Mouse (Mus musculus) right cerebral cortex, adult 18-20 months (tissue): ENCODE measurements around the gene Gm21974.
A peak's percentile ranks its signal among the peaks of the same experiment; 100 is the strongest.
"Not testable (repeated sequence)": the region's sequence is repeated elsewhere in the genome, so short reads cannot be mapped to it uniquely, and the experiment has no call there.

ENCODE experiments used
- DNase-seq: peaks from one replicate; pipeline ENCODE4 v3.0.0; 2022; ENCODE audit warnings: mixed read lengths

Gene Gm21974

GRCm38 (mm10) chr7:127895442-127895841 lies at the start of gene Gm21974, which contains the start of gene Vkorc1:
Gene Gm21974 (minus strand): TSS chr7:127895454.
Gene Vkorc1 (minus strand): TSS chr7:127895617.
- peak; percentile 96 for DNase-seq

- DNase-seq: no peak
Measured at GRCm38 (mm10) chr7:127944614-127945013, 49.4 kb upstream of the Gm21974 start.

GRCm38 (mm10) chr7:127942097-127942496 lies 46.8 kb upstream of the Gm21974 start:
- DNase-seq: not testable (repeated sequence)

- no peak for DNase-seq
Measured at GRCm38 (mm10) chr7:127936216-127936884, 41.1 kb upstream of the Gm21974 start.

GRCm38 (mm10) chr7:127935748-127936159 lies 40.5 kb upstream of the Gm21974 start:
- no peak for DNase-seq

GRCm38 (mm10) chr7:127935028-127935722 lies 39.9 kb upstream of the Gm21974 start:
- DNase-seq: peak; percentile 96

GRCm38 (mm10) chr7:127934075-127934474 lies 38.8 kb upstream of the Gm21974 start:
- no peak for DNase-seq

- no peak for DNase-seq
Measured at GRCm38 (mm10) chr7:127932273-127933031, 37.2 kb upstream of the Gm21974 start.

- DNase-seq: no peak
Measured at GRCm38 (mm10) chr7:127931351-127932135, 36.3 kb upstream of the Gm21974 start.

- no peak for DNase-seq
Measured at GRCm38 (mm10) chr7:127930636-127931035, 35.4 kb upstream of the Gm21974 start.

GRCm38 (mm10) chr7:127929923-127930322 lies 34.7 kb upstream of the Gm21974 start, which contains the start of gene Prss8:
Gene Prss8 (minus strand): TSS chr7:127930104.
- DNase-seq: no peak

GRCm38 (mm10) chr7:127928596-127928995 lies 33.3 kb upstream of the Gm21974 start:
- no peak for DNase-seq

- DNase-seq: no peak
Measured at GRCm38 (mm10) chr7:127927726-127928125, 32.5 kb upstream of the Gm21974 start.

GRCm38 (mm10) chr7:127926846-127927245 lies 31.6 kb upstream of the Gm21974 start:
- DNase-seq: no peak

- no peak for DNase-seq
Measured at GRCm38 (mm10) chr7:127926066-127926465, 30.8 kb upstream of the Gm21974 start.

GRCm38 (mm10) chr7:127925252-127925651 lies 30.0 kb upstream of the Gm21974 start:
- DNase-seq: no peak

- DNase-seq: no peak
Measured at GRCm38 (mm10) chr7:127923714-127924113, 28.5 kb upstream of the Gm21974 start.

GRCm38 (mm10) chr7:127922451-127923275 lies 27.4 kb upstream of the Gm21974 start:
- DNase-seq: peak; percentile 21

GRCm38 (mm10) chr7:127921516-127921915 lies 26.3 kb upstream of the Gm21974 start:
- DNase-seq: no peak

- no peak for DNase-seq
Measured at GRCm38 (mm10) chr7:127919290-127919689, 24.0 kb upstream of the Gm21974 start.

GRCm38 (mm10) chr7:127918203-127918602 lies 22.9 kb upstream of the Gm21974 start:
- DNase-seq: no peak

- DNase-seq: no peak
Measured at GRCm38 (mm10) chr7:127915293-127915692, 20.0 kb upstream of the Gm21974 start.
